Mouse (Mus musculus): ENCODE measurements at regions not wholly inside any gene's neighbourhood (a gene's known extent, or its start where the extent isn't known, plus 50 kb on each side); places are given as distances from the start of the nearest gene placed in this dataset.

DNA sequence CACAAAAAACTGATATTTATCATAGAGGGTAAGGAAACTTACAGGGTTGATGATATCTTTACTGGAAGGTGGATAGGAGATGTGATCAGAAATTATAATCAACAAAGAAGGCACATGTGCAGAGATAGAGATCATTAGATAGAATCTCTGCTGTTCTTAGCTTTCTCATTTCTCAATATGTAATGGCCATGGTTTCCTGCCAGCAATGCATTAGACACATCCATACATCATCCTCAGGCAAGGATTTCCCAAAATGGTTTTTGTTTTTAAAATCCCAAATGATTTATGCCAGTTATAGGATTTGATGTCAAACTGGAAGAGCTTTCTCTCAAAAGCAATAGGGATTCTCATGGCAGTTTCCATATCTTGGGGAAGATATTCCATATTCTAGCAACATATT is 52.0 kb upstream of the C030005K15Rik start:
- Histone ChIP-seq H3K4me3 (no peak overlapping the region), H3K9ac (no peak overlapping the region), H3K36me3 (no peaks in the 10 kb centered on the region), H3K4me1 (no peaks in the 10 kb centered on the region), H3K4me2 (no peak overlapping the region), H3K27ac (no peak overlapping the region), H3K9me3 (no peaks in the 10 kb centered on the region), H3K27me3 (no peaks in the 10 kb centered on the region)
- no peak for ATAC-seq (ENCODE audit: borderline replicate concordance, extremely low read depth, low FRiP score, low TSS enrichment)

DNA sequence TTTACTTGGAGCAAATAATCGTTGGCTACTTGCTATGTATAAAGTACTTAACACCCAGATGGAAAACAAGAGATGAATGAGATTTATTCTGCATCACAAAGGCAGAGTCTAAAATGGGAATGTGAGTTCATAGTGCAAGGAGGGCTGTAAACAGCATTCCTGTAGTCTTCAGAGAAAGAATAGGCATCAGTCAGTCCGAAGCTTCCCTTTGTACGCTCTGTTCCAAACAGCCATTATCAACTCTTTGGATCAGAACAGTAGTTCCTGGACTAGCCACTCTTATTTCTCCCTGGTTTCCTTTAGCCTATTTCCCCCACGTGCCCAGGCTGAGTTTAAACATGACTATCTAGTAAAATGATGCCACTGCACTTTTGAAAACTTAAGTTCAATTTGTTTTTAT is 52.8 kb upstream of the C030005K15Rik start:
- 60% methylated on average over 4 of the region's 4 CpGs for WGBS
- no peak overlapping the region for H3K27ac ChIP-seq

DNA sequence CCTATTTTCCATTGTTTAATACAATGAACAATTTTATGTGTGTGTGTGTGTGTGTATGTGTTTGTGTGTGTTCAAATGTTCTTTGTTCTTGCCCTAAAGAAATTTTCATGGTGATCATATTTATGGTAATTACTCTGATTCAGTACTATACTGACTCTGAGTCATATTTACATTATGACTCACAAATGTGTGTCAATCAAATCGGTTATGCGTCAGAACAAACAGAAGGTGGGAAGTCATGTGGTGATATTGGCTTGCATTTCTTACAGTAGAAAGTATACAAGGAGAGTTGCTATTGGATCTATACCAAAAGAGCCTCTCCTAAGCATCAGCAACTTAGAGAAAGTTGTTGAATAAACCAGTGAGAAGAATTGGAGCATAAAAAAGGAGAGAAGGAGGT is 67.2 kb upstream of the C030005K15Rik start:
- no peak overlapping the region for H3K4me3 ChIP-seq
- H3K27me3 ChIP-seq = no peaks in the 10 kb centered on the region
- WGBS = 73% methylated on average over 2 of the region's 2 CpGs
- H3K9me3 ChIP-seq = no peaks in the 10 kb centered on the region
- ATAC-seq (ENCODE audit: borderline replicate concordance, extremely low read depth, low FRiP score, low TSS enrichment) = no peak
- H3K9ac ChIP-seq = no peak overlapping the region
- H3K27ac ChIP-seq = no peak overlapping the region
- H3K4me2 ChIP-seq = no peak overlapping the region
- no peaks in the 10 kb centered on the region for H3K36me3 ChIP-seq
- no peaks in the 10 kb centered on the region for H3K4me1 ChIP-seq

More for the DNA sequence above, 52.8 kb upstream of the C030005K15Rik start:
- Histone ChIP-seq H3K4me2 (no peak overlapping the region), H3K9me3 (no peaks in the 10 kb centered on the region), H3K4me1 (no peaks in the 10 kb centered on the region), H3K4me3 (no peak overlapping the region), H3K27me3 (no peaks in the 10 kb centered on the region), H3K9ac (no peak overlapping the region), H3K36me3 (no peaks in the 10 kb centered on the region)
- ATAC-seq (ENCODE audit: borderline replicate concordance, extremely low read depth, low FRiP score, low TSS enrichment) = no peak

DNA sequence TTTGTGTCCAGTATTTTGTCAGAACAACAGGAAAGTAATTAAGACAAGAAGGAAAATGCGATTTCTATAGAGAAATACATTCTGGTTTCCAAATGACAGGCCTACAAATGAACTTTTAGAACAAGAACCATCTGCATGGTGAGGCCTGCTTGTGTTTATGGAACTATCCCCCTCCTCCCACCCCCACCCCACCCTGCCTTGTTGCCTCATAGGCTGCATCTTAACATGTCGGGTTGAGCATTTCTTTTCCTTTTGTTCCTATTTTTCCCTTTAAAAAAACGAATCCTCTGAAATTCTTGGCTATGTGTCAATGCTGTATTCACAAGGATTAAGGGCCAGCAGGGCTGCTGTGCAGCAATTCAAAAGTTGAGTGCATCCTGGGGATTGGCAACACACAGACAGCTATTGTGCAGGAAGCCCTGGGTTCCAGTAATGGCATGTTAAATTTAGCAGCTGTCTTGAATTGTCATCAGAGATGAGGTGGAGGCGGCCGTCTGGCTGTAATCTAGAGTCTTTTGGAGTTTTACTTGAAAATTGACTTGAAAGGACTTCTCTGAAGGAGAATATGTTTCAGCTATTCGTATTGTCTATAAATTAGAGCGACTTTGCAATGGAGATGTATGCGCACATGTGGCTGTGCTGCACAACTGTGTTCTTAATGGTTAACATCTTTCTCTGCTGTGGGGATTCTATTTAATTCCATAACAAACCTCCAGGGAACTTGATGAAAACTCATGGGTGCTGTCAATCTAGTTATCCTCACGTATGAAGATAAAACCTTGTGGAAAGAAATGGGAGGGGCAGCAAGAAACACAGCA is 75.1 kb upstream of the C030005K15Rik start:
- no peaks in the 10 kb centered on the region for H3K4me1 ChIP-seq
- WGBS = 63% methylated on average over 9 of the region's 9 CpGs
- no peaks in the 10 kb centered on the region for H3K27me3 ChIP-seq
- ATAC-seq (ENCODE audit: borderline replicate concordance, extremely low read depth, low FRiP score, low TSS enrichment) = no peak
- no peaks in the 10 kb centered on the region for H3K36me3 ChIP-seq
- no peak overlapping the region for H3K4me2 ChIP-seq
- H3K4me3 ChIP-seq = no peak overlapping the region
- H3K9ac ChIP-seq = no peak overlapping the region
- H3K9me3 ChIP-seq = no peaks in the 10 kb centered on the region
- no peak overlapping the region for H3K27ac ChIP-seq

DNA sequence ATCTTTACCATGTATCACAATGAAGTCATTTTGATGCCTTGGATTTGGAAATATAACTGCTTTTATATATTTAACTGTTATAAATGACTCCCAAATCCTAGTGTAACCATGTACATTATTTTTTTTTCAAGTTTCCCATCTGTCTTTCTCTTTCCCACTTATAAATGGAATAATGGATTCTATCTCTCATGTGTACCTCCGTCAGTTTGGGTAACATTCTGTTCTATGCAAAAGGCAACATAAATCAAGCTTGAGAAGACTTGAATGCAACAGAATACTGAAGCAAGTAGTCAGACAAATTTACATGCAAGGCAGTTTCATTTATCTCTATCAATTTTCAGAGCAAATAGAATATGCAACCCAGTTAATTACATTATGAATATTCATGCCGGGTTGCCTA is 81.4 kb upstream of the C030005K15Rik start:
- no peaks in the 10 kb centered on the region for H3K4me1 ChIP-seq
- 80% methylated on average over 2 of the region's 2 CpGs for WGBS
- no peak overlapping the region for H3K9ac ChIP-seq
- H3K27ac ChIP-seq = no peak overlapping the region
- H3K4me2 ChIP-seq = no peak overlapping the region
- no peaks in the 10 kb centered on the region for H3K27me3 ChIP-seq
- H3K4me3 ChIP-seq = no peak overlapping the region
- no peaks in the 10 kb centered on the region for H3K36me3 ChIP-seq
- no peak for ATAC-seq (ENCODE audit: borderline replicate concordance, extremely low read depth, low FRiP score, low TSS enrichment)
- no peaks in the 10 kb centered on the region for H3K9me3 ChIP-seq

DNA sequence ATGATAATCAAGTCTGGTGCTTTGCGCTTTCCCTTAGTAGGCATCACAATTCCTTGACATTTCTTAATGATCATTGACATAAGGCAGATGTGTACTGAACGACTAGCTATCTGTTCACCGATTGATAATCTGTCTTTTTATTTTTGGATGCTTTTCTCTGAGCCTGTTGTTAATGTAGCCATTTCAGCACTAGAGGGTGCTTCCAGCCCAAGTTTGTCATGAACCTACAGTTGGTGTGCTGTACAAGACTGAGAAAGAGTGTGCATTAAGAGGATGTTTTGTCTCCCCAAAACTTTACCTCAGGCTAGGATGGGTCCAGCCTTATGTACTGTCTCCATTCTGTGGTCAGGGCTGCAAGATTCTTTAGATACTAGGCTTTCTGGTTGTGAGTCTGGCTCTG is 116.0 kb upstream of the C030005K15Rik start:
- Histone ChIP-seq H3K9me3 (no peaks in the 10 kb centered on the region), H3K4me1 (no peaks in the 10 kb centered on the region), H3K27me3 (no peaks in the 10 kb centered on the region), H3K27ac (no peak overlapping the region), H3K36me3 (no peaks in the 10 kb centered on the region), H3K4me2 (no peak overlapping the region), H3K9ac (no peak overlapping the region), H3K4me3 (no peak overlapping the region)
- WGBS = 75% methylated on average over 3 of the region's 3 CpGs
- ATAC-seq (ENCODE audit: borderline replicate concordance, extremely low read depth, low FRiP score, low TSS enrichment) = no peak

DNA sequence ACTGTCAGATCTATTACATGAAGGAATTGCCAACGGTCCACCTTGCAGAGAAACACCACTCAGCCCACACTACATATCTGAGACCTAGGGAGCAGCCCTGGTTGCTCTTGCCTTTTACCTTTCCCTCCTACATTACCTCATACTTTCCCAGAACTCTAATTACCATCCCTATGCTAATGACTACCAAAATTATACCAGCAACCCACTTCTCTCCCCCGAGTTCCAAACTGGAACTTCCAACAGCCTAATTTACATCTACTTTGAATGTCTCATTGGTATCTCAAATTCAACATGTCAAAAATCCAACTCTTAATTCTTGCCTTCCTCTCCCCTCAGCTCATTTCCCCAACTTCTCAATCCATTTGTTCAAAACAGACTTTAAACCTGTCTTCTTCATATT is 124.9 kb upstream of the C030005K15Rik start:
- Histone ChIP-seq H3K4me2 (no peak overlapping the region), H3K4me1 (no peaks in the 10 kb centered on the region), H3K9me3 (no peaks in the 10 kb centered on the region), H3K4me3 (no peak overlapping the region), H3K9ac (no peak overlapping the region), H3K27me3 (no peaks in the 10 kb centered on the region), H3K36me3 (no peaks in the 10 kb centered on the region), H3K27ac (no peak overlapping the region)
- ATAC-seq (ENCODE audit: borderline replicate concordance, extremely low read depth, low FRiP score, low TSS enrichment) = no peak
- 83% methylated on average over 2 of the region's 2 CpGs for WGBS

DNA sequence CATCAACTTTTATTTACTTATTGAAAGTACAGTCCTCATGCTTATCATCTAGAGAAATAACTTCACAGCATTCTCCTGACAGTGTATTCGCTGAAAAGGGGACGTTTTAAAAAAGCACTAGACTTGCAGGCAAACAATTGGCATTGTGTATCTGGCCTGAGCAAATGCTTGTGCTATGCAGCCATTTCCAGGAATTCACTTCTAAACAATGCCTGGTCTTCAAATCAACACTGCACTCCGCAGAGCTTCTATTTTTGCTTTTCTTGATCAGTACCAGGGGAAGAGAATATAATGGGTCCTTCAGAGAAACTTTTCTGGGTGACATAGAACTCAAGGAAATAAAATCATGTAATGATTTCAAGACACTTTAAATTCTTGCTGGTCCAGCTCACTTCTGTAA is 150.5 kb upstream of the C030005K15Rik start:
- Histone ChIP-seq H3K4me1 (no peaks in the 10 kb centered on the region), H3K4me2 (no peak overlapping the region), H3K9ac (no peak overlapping the region), H3K36me3 (no peaks in the 10 kb centered on the region), H3K27me3 (no peaks in the 10 kb centered on the region), H3K9me3 (no peaks in the 10 kb centered on the region), H3K4me3 (no peak overlapping the region), H3K27ac (no peak overlapping the region)
- 33% methylated on average over 3 of the region's 3 CpGs for WGBS
- no peak for ATAC-seq (ENCODE audit: borderline replicate concordance, extremely low read depth, low FRiP score, low TSS enrichment)

DNA sequence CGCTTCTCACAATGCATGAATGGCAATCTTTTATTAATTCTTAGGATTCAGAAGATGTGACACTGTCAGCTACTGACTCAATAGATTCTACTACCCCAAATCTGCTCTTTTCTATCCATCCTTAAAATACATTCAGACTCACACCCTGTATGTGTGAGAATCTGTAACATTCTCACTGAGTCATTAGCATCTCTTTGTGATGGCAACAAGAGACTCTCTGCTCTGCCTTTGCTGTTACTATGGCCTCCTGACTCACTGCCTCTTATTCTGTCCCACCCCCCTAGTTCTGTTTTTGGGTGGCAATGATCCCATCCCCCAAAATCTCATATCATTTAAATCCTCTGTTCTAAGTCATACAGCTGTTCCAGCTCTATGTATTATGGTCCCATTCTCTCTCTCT is 159.5 kb upstream of the C030005K15Rik start:
- Histone ChIP-seq H3K4me1 (no peaks in the 10 kb centered on the region), H3K4me3 (no peak overlapping the region), H3K4me2 (no peak overlapping the region), H3K27ac (no peak overlapping the region), H3K36me3 (no peaks in the 10 kb centered on the region), H3K9ac (no peak overlapping the region), H3K27me3 (no peaks in the 10 kb centered on the region), H3K9me3 (no peaks in the 10 kb centered on the region)
- ATAC-seq (ENCODE audit: borderline replicate concordance, extremely low read depth, low FRiP score, low TSS enrichment) = no peak
- WGBS = 70% methylated on average over 1 of the region's 1 CpGs

DNA sequence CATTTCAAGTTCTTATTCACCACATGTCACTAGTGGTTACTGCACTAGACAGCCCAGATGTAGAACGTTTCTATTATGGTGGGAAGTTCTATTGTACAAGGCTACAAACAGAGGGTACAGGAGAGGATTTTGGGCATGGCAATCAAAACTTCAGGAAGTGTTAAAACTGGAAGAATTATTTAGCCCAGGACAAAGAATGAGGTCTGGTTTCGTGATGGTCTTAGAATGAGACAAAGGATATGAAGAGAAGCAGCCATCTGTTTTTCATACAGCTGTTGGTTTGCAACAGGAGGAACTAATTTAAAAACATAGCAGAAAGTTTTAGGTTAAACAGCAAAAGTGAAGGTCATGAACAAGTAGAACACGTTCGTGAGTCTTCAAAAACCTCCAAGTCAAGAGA is 179.2 kb upstream of the C030005K15Rik start:
- Histone ChIP-seq H3K9me3 (no peaks in the 10 kb centered on the region), H3K4me2 (no peak overlapping the region), H3K36me3 (no peaks in the 10 kb centered on the region), H3K27ac (no peak overlapping the region), H3K9ac (no peak overlapping the region), H3K4me1 (no peaks in the 10 kb centered on the region), H3K4me3 (no peak overlapping the region), H3K27me3 (no peaks in the 10 kb centered on the region)
- no peak for ATAC-seq (ENCODE audit: borderline replicate concordance, extremely low read depth, low FRiP score, low TSS enrichment)
- WGBS = 67% methylated on average over 4 of the region's 4 CpGs

DNA sequence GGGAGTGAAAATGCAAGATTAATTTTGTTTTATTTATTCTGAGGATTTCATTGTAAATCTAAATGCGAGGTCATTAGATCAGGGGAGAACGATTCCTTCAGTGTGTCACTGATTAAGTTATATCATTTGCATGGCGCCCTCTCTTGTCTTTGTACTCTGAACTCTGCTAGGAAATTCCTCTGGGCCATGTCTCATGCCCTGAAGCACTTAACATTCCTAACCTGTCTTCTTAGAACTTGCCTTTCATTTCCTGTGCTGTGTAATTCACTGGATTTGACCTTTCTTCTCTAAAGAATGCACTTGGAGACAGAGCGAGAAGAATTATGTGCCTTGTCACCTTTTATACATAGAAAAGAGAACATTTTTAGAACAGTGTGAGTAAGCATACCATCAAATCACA is 199.0 kb upstream of the C030005K15Rik start:
- Histone ChIP-seq H3K9ac (no peak overlapping the region), H3K9me3 (no peaks in the 10 kb centered on the region), H3K4me3 (no peak overlapping the region), H3K4me1 (no peaks in the 10 kb centered on the region), H3K36me3 (no peaks in the 10 kb centered on the region), H3K27me3 (no peaks in the 10 kb centered on the region), H3K27ac (no peak overlapping the region), H3K4me2 (no peak overlapping the region)
- WGBS = 43% methylated on average over 4 of the region's 4 CpGs
- ATAC-seq (ENCODE audit: borderline replicate concordance, extremely low read depth, low FRiP score, low TSS enrichment) = no peak

DNA sequence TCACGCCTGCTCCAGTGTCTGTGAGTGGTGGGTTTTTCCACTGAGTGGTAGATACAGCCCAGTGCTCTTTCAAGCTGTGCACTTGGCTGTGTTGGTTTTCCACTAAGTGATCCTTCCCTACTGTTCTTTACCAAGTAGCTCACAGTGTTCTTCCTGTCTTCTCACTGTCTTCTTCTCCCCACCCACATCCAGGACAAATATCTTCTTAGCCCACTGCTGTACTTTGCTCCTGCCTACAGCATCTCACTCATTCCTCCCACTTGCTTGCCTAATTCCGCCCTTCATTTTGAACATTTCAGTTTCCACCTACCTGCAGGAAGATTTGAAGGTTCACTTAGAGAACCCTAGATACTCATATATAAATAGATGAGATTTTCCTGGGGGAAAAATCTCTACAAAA is 213.8 kb upstream of the C030005K15Rik start:
- no peak for ATAC-seq (ENCODE audit: borderline replicate concordance, extremely low read depth, low FRiP score, low TSS enrichment)
- Histone ChIP-seq H3K4me2 (no peak overlapping the region), H3K9me3 (no peaks in the 10 kb centered on the region), H3K9ac (no peak overlapping the region), H3K27ac (no peak overlapping the region), H3K4me1 (no peaks in the 10 kb centered on the region), H3K27me3 (no peaks in the 10 kb centered on the region), H3K36me3 (no peaks in the 10 kb centered on the region), H3K4me3 (no peak overlapping the region)
- 84% methylated on average over 2 of the region's 2 CpGs for WGBS

DNA sequence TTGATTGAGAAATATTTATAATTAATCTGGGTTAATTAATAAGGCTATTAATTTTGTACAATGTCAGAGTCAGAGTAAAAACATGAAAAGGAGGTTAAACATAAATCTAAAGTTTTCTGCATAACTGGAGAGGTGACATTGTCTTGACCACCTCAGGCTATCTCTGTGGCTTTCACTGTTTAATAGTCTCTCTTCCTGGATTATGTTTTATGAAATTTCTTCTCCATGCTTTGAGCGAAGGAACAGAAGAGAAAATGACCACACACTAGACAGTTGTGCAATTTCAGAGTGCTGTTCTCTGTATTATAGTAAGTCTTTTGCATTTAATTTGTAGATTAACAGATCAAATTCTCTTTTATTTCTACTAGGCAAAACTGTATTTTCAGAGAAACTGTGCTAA is 239.3 kb upstream of the C030005K15Rik start:
- Histone ChIP-seq H3K36me3 (no peaks in the 10 kb centered on the region), H3K4me1 (no peaks in the 10 kb centered on the region), H3K4me3 (no peak overlapping the region), H3K27ac (no peak overlapping the region), H3K9ac (no peak overlapping the region), H3K27me3 (no peaks in the 10 kb centered on the region), H3K4me2 (no peak overlapping the region), H3K9me3 (no peaks in the 10 kb centered on the region)
- ATAC-seq (ENCODE audit: borderline replicate concordance, extremely low read depth, low FRiP score, low TSS enrichment) = no peak
- 84% methylated on average over 1 of the region's 1 CpGs for WGBS

Data from lung, embryonic 15.5 days (tissue).